Mouse (Mus musculus) layer of hippocampus, postnatal 10 days (tissue): ENCODE results near the gene Tmem132e. TPM values are rescaled to one million over a fixed set of nuclear protein-coding genes. Genes with fewer than 3 reads are reported as not detected.
A peak's percentile ranks its signal among the peaks of the same experiment; 100 is the strongest.

Experiments
- DNase-seq, 2 experiments: peaks; one replicate each; pipeline ENCODE4 v3.0.0; 2021; ENCODE audit warnings: low spot score in 2 of 2
- total RNA-seq, 2 experiments: library from RNA; stranded (reverse); gene quantifications; 2 replicates each; pipeline ENCODE4 v1.2.3; 2021

The Tmem132e gene
- total RNA-seq, 2 experiments from 2014 or later = 15.2 to 18.5 TPM

DNA sequence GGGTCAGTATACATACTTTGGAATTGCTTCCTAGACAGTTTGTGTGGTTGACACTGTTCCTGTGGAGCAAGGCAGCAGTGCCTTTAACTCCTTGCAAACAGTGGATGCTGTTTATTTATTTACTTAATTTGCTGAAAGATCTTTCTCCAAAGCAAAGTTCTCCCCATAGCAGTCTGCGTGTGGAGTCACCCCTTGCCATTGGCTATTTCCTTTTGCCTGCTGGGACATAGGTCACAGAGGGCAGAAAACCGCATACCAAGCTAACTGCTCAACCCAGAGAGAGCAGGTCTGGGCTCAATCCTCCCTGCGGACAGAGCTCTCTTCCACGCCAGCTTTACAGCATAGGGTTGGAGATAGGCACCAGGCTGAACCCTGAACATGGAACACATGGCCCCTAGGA lies 34.8 kb downstream of the Tmem132e start:
- no peak for DNase-seq

DNA sequence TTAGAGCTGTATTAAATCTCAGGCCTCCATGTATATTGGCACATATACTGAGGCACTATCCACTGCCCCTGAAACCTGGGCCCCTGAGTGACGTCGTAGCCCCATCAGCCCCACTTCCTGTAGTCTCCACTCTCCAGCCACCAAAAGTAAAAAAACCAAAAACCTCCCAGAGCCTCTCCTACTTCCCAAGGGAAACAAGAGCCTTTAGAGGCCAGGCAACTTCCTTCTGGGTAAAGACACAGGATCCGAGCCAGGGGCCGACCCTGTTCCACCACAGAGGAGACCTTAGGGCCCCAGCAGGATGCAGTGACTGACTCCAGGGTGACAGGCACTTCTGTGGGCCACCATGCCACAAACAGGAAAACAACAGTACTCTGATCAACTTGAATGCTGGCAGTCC lies 40.1 kb downstream of the Tmem132e start:
- DNase-seq = no peak

DNA sequence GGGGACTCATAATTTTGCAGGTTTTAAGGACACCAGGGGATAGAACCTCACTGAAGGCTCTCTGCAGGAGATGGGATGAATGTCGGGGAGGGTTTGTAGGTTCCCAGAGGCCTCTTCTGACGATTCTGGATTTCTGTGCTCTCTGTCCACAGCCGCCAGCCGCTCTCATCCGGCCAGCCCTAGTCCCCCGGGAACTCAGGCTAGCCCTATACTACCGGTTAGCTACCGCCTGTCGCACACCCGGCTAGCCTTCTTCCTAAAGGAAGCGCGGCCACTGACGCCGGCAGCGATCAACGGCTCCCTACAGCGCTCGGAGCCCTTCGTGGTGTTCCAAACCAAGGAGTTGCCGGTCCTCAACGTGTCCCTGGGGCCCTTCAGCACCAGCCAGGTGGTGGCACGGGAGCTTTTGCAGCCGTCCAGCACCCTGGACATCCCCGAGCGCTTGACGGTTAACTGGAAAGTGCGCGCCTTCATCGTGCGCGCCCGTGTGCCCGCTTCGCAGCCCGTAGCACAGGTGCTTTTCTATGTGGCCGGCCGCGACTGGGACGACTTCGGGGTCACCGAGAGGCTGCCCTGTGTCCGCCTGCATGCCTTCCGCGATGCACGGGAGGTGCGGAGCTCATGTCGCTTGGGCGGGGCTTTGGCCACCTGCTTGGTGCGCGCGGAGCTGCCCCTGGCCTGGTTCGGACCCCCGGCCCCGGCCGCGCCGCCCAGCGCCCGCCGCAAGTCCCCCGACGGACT lies 45.6 kb downstream of the Tmem132e start:
- DNase-seq = no peak

DNA sequence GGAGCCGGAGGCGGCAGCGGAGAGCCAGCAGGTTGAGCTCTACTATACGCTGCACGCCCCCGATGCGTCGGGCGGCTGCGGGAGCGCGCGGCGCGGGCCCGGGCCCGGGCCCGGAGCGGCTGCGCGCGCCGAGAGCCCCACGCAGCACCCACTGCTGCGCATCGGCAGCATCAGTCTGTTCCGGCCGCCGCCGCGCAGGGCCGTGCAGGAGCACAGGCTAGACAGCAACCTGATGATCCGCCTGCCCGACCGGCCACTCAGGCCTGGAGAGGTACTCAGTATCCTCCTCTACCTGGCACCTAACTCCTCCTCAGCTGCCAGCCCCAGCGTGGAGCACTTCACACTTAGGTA lies 46.1 kb downstream of the Tmem132e start:
- DNase-seq = no peak

DNA sequence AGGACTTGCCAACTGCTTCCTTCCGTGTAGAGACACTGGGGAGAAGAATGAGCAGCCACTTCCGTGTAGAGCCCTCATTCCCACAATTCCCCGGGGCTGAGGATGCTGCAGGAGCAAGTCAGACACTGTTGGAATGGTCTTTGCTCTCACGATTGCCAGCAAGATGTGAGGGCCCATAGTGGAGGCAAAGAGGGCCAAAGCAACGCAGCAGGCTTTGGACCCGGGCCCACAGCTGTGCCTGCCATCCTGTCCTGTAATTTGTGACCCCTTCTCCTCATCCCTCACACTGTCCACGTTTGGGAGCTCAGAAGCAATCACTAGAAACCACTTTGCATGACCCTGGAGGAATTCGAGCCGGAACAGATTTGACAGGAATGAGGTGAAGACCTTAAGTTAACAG lies 59.8 kb downstream of the Tmem132e start:
- no peak for DNase-seq

DNA sequence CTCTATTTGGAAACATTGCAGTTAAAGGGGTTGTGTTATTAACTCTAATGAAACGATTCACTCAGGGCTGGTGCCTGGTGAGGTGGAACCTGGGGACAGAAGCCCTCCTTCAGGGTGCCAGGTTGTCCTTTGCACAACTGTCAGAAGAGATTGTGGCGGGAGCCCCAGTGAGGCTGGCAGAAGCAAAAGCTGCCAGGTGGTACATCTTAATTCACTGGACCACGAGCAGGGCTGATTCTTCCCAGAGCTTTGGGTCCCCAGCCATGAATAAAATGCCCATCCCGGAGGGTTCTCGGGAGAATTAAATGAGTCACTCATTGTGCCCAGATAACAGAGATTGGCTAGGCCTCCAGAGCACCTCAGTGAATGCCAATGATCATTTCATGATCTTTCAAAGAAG lies 63.8 kb downstream of the Tmem132e start:
- DNase-seq = no peak

DNA sequence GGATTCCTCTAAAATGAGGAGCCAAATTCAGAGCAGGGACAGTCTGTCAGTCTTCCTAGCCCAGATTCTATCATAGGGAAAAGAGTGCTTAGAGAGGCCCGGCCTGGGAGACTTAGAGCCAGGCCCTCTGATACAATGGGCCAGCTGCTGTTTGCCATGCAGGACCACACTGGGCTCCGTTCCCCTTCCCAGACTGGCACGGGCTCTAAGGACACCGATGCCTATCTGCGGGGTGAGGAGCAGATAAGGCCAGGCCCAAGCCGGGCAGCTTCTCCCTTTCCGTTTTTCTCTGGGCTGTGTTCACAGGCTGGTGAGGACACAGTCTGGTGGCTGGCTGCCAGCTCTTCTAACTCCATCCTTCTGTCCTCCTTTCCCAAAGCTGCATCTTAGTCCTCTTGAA lies 64.5 kb downstream of the Tmem132e start:
- DNase-seq = peak; percentile 38 to 42

DNA sequence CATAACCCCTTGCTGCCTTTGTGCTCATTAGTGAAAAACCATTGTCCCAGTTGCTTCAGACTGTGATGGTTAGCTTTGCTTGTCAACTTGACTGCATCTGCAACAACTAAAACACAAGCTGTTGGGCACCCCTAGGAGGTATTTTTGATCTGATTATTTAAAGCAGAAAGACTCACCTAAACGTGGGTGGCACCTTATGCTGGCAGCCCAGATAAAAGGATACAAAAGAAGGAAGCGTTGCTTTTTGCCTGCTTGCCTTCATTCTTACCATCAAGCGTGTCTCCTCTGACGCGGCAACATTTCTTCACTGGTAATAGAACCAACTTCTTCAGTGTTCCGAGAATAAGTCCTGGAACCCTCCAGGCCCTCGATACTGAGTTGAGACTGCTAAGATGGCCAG lies 72.6 kb downstream of the Tmem132e start:
- DNase-seq = no peak

DNA sequence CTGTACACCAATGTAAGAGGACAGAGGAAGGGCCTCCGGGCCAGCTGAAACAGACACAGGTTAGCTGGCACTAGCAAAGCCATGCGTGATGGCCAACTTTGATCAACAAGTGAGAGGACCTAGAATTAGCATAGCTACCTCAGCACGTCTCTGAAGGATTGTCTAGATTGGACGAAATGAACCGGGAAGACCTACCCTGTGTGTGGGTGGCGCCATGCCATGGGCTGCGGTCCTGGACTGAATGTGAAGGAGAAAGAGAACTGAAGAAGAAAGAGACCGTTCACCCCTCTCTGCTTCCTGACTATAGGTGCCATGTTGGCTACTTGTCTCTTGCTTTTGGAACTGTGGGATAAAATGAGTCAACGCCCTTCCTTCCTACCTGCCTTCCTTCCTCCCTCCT lies 76.8 kb downstream of the Tmem132e start:
- DNase-seq = no peak

DNA sequence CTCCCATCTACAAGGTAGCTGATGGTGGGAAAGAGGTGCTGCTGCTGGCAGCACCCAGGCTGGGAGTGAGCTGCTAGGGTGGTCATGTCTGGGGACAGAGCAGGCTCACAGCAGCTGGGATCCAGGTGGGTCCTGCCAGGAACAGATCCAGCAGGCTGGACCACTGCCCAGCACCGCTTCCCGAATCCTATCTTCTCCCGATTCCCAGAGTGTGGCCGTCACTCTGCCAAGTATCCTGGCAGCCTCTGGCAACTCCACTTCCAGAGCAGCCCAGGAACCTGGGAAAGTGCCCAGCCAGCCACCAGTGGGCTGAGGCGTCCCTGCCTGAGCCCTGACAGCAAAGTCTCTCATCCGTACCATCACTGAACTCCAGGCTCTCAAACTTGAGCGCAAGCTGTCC lies 78.5 kb downstream of the Tmem132e start:
- DNase-seq = peak; percentile 65 to 77

DNA sequence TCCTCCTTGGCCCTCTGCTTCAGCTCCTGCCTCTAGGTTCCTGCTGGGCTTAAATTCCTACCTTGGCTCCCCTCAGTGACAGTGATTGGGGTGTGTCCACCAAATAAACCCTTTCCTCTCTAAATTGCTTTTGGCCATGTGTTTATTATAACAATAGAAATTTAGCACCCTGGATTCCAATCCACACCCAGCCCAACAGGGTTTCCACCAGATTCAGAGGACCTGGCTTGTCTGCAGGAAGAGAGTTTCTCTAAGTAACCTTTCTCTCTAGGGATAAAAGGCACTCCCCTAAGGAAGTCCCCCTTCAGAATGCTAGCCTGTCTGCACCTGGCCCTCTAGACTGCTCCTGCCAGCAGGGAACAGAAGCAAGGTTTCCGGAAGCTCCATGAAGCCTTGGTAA lies 82.4 kb downstream of the Tmem132e start:
- DNase-seq = no peak

DNA sequence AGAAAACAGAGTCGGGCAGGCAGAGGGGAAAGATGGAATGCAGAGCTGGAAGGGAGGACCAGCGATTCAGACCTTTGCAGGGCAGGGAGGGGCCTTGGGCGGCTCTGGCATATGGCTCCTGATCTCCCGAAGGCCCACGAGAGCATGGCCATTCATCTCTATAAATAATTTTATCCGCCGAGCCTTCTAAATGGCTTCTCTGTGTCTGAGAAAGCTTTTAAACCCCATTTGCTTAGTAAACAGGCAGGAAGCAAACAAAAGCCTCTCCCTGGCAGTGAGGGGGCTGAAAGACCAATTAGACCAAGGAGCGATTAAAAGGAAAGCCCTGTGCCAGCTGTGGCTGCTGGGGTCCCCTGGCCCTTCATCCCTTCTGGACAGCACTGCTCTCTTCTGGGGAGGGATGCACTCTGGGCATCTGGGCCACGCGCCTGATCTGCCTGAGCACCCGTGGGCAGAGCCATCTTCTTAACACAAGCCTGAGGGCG lies 84.5 kb downstream of the Tmem132e start:
- no peak for DNase-seq

DNA sequence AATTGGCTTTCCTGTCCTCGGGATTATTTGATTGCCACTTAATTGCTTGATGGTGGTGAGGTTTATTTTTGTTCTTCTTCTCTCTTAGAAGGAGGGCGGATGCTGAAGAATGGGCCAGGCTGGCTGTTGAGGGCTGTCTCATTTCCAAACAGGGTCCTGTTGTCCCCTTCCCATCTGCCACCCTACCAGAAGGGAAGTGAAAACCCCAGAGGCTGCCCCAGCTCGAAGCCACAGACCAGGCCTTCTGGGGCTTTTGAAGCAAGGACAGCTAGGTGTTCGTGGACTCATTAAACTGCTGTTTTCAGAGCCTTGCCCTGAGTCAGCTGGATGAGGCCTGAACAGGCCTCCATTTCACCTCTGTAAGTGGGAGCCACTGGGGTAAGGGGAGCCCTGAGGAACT lies 87.4 kb downstream of the Tmem132e start:
- no peak for DNase-seq

DNA sequence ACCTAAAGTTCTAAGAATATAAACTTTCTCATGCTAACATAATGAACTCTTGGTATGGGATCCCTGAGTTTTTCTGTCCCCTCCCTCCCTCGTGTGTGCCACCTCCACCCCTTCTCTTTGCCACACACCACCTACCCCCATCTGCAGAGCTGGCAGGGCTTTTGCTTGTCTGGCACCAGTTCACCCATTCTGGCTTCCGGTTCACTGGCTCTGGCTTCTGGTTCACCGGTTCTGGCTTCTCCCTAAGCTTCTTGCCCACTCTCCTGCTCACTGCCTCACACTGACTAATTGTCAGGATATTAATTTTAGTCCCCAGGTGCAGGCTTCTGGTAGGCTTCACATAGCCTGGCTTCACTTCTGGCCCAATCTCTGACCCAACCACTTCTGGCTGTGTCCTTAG lies 88.7 kb downstream of the Tmem132e start:
- DNase-seq = no peak

DNA sequence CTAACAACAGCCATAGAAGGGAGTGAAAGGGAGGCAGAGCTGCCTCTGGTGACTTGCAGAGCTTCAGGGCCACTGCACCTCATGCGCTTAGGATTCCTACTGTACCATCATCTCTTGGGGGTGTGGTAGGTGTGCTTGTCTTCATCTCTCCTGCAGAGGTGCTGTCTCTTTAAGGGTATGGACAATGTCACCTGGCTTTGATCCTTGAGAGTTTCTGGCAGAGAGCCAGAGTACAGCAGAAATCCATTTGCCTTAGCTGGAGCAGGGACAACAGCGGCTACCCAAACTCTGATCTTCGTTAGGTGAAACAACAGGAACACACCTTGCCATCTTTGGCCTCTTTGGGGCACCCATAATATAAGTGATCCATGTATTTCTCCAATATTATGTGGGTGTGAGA lies 92.2 kb downstream of the Tmem132e start:
- peak in 1 of 2 experiments; percentile 9 for DNase-seq

DNA sequence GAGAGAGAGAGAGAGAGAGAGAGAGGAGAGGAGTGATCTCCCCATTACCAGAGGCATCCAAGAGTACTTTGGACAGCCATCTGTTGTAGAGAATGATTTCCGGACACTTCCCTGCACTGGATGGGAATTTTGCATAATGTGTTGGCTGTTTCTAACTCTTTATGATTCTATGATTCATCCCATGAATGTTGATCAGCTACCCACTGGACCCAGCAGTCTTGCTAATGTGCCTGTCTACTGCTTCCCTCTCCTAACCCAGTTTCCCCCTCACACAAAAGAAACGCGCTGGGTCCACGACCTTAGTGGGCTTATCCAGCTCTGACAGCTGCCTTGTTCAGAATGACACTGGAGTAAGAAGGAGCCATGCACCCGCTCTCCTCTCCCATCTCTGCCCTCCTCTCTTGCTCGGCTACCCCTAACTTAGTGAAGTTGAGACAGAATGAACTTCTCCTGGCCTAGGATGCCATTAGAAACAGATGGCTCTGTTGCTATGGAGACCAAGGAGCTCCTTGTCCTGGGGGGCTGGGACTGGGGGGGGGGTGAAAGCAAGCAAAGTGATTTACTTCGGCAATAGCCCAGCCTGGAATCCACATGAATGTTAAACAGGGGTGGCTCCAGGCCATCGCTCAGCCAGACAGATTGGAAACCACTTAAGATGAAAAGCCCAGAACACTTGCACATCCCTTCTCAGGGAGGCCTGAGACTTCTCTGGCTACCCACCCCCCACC lies 98.8 kb downstream of the Tmem132e start:
- peak in 1 of 2 experiments; percentile 11 for DNase-seq

DNA sequence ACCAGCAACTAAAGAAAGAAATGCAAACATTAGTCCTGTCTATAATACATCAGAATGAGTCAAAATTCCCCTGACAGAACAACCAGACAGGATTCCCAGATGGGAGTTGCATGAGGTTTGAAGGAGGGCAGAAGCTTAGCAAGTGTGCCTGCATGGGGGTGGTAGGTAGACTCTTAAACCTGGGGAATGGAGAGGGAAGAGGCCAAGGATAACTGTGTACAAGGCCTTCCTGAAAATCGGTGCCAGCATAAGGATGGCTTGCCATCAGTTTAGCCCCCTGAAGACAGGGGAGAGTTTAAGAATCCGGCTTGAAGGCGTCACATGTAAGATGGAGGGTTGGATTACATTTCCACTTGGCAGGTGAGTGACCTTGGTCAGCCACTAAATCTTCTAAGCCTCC lies 102.2 kb downstream of the Tmem132e start:
- DNase-seq = no peak

Other genes with a start within 250 kb of the Tmem132e start
- gene Ccl1, start 83.2 kb upstream of the Tmem132e start, total RNA-seq = not detected